Mouse (Mus musculus) heart, adult 9 months (tissue): ENCODE measurements at regions not wholly inside any gene's neighbourhood (a gene's known extent, or its start where the extent isn't known, plus 50 kb on each side); places are given as distances from the start of the nearest gene placed in this dataset.

Experiments
- DNase-seq, 2 experiments: peaks; one replicate each; pipeline ENCODE4 v3.0.0; 2022; ENCODE audit warnings: low spot score in 2 of 2

GRCm38 (mm10) chr15:12066857-12067211 lies 50.8 kb upstream of the Zfr start:
- DNase-seq = no peak

GRCm38 (mm10) chr15:12066176-12066856 lies 51.3 kb upstream of the Zfr start:
- DNase-seq = peak; percentile 89 to 91

- DNase-seq = peak; percentile 60 to 80
Observed at GRCm38 (mm10) chr15:12054870-12055269, 58.1 kb upstream of the Sub1 start.

GRCm38 (mm10) chr15:12053610-12054009 lies 56.8 kb upstream of the Sub1 start:
- no peak for DNase-seq

- DNase-seq = no peak
Observed at GRCm38 (mm10) chr15:12048965-12049364, 52.2 kb upstream of the Sub1 start.

GRCm38 (mm10) chr15:12048214-12048507 lies 51.4 kb upstream of the Sub1 start:
- peak in 1 of 2 experiments; percentile 30 for DNase-seq

GRCm38 (mm10) chr15:12047349-12048213 lies 50.8 kb upstream of the Sub1 start:
- DNase-seq = no peak
